Mouse (Mus musculus) heart, adult 8-10 months (tissue): ENCODE measurements around the gene Pla2g10. TPM values are rescaled to one million over a fixed set of nuclear protein-coding genes. Genes with fewer than 3 reads are reported as not detected.
A peak's percentile ranks its signal among the peaks of the same experiment; 100 is the strongest.
"Not testable (repeated sequence)": the region's sequence is repeated elsewhere in the genome, so short reads cannot be mapped to it uniquely, and the experiment has no call there.

ENCODE experiments used
- DNase-seq: peaks from one replicate; pipeline ENCODE4 v3.0.0; 2022; ENCODE audit warnings: low spot score
- total RNA-seq, 4 experiments: library from RNA; stranded (reverse); gene quantifications; 2 replicates each; pipeline ENCODE4 v1.2.4; 2022

Pla2g10 gene
- total RNA-seq = under 1 TPM in 1 of 4 experiments, not detected in 3; 0.60 TPM

- DNase-seq = no peak
Observed at GRCm38 (mm10) chr16:13730285-13731255, at the start of gene Pla2g10. Gene Pla2g10, minus strand, starts transcription at chr16:13730983.

GRCm38 (mm10) chr16:13774651-13775050, 43.9 kb upstream of the Pla2g10 start:
- not testable (repeated sequence) for DNase-seq

- not testable (repeated sequence) for DNase-seq
Observed at GRCm38 (mm10) chr16:13774011-13774410, 43.2 kb upstream of the Pla2g10 start.

DNA sequence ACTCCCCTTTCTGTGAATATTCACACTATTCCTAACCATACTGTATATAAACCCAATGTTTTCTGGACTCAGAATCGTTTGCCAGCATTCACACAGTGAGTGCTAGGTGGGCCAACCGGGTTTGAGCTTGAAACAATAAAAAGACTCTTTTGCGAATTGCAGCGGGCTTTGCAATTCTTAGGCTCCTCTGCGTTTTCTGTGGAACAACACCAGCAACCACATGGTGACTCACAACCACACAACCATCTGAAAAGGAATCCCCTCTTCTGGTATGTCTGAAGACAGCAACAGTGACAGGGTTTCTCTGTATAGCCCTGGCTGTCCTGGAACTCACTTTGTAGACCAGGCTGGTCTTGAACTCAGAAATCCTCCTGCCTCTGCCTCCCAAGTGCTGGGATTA, 41.3 kb upstream of the Pla2g10 start:
- DNase-seq = not testable (repeated sequence)

GRCm38 (mm10) chr16:13771603-13772002, 40.8 kb upstream of the Pla2g10 start:
- DNase-seq = not testable (repeated sequence)

- DNase-seq = no peak
Observed at GRCm38 (mm10) chr16:13766367-13766766, 35.6 kb upstream of the Pla2g10 start.

GRCm38 (mm10) chr16:13764519-13764918, 33.7 kb upstream of the Pla2g10 start:
- DNase-seq = no peak

DNA sequence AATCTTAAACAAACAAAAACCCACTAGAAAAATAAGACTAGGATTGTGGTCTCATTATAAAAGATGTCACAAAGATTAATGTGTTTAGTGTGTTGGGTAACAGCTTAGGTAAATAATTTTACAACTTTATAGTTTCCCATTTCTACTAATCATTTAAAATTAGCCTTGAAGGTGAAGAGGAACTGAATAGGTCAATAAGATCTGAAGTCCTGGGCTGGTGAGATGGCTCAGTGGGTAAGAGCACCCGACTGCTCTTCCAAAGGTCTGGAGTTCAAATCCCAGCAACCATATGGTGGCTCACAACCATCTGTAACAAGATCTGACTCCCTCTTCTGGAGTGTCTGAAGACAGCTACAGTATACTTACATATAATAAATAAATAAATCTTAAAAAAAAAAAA, 32.0 kb upstream of the Pla2g10 start:
- not testable (repeated sequence) for DNase-seq

GRCm38 (mm10) chr16:13757823-13758222, 27.0 kb upstream of the Pla2g10 start:
- DNase-seq = no peak

DNA sequence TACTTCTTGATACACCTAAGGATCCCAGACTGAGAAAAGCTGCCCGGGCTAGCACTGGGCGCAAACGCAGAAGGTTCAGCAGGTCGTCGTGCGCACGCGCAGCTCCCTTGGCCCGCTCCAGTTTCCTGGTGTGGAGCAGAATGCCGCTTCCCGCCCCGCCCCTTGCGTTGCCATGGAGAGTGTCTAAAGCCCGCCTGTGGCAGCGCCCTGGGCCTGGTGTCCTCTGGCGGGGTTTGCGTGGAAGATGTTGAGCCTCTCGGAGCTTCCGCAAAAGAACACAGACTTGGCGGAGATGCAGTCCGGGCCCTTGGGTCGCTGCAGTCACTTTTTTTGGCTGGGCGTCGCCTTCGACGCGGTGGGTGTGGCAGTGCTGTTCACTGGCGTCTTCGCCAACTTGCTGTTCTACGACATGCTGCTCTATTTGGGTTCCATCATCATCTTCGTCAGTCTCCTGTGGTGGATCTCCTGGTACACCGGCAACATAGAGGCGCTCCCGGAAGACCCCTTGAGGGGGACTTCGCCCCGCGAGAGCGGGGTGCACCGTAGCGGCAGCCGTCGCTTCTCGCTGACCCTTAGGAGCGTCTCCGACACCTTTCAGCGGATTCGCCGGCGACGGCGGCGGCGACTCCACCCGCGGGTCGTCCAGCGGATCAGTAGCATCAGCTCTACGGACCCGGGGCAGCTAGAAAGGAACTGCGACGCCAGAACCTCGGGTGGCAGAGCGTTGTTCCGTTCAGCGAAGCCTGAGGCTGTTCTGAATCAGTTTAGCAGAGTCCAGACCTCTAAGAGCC, 23.8 kb upstream of the Pla2g10 start:
- DNase-seq = peak; percentile 95

GRCm38 (mm10) chr16:13753986-13754385, 23.2 kb upstream of the Pla2g10 start:
- no peak for DNase-seq

DNA sequence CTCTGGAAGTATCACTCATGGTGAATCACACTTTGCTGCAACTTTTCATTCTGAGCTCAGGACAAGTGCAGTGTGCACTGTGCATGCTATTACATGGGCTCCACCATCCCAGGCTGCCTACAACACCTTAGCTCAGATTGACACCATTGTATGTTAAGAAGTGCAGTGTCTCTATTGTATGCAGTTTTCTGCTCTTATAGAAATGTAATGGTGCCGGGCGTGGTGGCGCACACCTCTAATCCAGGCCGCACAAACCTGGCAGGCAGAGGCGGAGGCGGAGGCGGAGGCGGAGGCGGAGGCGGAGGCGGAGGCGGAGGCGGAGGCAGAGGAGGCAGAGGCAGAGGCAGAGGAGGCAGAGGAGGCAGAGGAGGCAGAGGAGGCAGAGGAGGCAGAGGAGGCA, 19.8 kb upstream of the Pla2g10 start:
- no peak for DNase-seq

DNA sequence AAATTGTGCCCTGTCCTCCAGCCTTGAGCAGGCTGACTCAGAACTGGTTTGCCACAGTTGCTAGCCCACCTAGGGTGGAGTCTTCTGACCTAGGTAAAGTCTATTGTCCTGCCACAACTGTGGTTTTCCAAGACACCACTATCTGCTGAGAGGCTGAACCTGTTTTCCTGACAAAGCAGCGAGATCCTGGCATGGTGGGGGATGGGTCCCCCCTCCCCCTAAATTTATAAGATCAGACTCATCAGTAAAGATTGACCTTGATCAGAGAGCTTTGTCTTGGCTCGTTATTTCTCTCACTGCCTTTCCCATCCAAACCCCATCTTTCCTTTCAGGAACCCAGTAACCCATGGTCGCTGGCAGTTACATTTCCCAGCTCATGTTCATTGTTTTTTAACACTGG, 19.2 kb upstream of the Pla2g10 start:
- no peak for DNase-seq

DNA sequence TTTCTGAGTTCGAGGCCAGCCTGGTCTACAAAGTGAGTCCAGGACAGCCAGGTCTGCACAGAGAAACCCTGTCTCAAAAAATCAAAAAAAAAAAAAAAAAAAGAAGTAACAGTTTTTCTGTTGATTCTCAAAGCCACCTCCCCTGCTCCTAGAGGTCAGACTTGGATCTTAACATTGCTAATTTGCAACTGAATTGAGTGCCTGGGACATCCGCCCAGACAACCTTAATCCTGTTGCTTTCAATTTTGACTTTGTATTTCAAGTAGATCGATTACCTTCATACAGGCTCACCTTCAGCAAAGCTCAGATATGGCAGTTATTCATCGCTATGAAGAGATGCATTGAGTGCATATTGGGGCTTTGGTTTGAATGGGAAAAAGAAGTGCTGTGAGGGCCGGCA, 18.5 kb upstream of the Pla2g10 start:
- no peak for DNase-seq

- DNase-seq = not testable (repeated sequence)
Observed at GRCm38 (mm10) chr16:13748813-13749212, 18.0 kb upstream of the Pla2g10 start.

DNA sequence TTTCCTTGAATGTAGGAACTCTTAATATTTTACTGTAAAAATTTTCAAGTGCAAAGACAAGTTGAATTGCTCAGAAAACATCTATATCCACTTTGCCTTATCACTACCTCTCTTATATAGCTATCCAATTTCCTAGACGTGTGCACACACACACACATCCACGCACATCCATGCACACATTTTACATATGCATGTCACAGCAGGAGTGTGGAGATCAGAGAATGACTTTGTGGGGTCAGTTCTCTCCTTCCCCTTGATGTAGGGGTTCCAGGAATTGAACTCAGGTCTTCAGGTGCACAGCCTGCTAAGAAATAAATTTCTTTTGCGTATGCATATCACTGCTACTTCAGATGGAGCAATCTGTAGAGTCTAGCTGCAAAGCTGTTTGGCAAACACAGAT, 17.3 kb upstream of the Pla2g10 start:
- no peak for DNase-seq

DNA sequence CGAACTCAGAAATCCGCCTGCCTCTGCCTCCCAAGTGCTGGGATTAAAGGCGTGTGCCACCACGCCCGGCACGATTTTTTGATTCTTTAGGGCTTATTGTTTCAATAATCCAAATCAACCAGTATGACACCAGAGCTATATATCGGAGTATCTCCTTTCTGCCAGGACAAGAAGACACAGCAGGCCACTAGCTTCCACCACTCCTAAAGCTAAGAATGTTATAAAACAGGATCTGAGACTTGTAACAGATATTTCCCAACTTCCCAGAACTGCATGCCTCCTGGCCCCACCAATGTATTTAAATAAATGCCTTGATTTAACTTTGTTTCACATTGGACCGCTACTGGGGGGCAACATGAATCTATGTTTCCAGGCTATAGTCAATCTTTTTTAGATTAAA, 16.9 kb upstream of the Pla2g10 start:
- no peak for DNase-seq

DNA sequence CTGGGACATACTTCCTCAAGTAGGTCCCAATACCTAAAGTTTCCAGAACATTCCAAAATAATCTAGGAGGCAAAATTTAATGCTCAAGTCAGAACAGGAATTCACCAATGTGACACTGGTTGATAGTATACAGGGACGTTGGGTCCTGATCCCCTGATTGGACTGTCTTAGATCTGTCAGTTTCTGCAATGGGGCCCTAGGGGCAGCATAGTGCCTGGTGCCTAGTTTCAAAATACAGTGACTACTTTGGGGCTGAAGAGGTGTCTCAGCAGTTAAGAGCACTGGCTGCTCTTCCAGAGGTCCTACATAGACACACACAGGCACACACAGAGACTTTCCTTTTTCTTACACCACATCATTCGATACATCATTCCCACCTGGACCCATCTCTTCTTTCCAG, 10.1 kb upstream of the Pla2g10 start:
- no peak for DNase-seq

DNA sequence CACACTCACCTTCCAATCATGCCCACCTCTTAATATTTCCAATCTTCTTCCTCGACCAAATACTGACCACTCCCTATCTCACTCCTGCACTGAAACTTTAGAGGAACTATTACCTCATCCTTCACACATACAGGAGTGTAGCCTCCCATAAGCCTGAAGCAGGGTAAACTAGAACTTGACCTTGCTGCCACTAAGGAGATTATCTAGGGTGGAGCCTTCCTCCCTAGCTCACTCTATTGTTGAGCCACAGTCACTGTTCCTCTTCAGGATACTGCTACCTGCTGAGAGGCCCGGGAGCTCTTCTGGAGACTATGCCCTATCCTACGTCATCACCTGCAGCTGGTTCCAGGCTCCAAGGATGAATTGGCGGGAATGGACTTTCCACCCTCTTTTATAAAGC, 8.3 kb upstream of the Pla2g10 start:
- not testable (repeated sequence) for DNase-seq

DNA sequence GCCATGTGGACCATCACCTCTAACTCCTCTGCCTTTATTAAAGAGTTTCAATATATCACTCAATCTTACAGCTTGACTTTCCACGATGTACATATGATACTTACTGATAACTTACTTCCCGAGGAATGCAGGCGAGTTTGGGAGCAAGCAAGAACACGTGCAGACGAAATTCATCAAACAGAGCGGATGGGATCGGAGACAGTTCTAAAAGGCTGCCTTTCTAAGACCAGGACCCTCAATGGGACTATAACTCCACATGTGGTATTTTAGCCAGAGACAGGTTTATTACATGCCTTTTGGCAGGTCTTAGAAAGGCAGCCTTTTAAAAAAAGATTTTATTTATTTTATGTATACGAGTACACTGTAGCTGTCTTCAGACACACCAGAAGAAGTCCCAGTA, 5.2 kb upstream of the Pla2g10 start:
- no peak for DNase-seq

DNA sequence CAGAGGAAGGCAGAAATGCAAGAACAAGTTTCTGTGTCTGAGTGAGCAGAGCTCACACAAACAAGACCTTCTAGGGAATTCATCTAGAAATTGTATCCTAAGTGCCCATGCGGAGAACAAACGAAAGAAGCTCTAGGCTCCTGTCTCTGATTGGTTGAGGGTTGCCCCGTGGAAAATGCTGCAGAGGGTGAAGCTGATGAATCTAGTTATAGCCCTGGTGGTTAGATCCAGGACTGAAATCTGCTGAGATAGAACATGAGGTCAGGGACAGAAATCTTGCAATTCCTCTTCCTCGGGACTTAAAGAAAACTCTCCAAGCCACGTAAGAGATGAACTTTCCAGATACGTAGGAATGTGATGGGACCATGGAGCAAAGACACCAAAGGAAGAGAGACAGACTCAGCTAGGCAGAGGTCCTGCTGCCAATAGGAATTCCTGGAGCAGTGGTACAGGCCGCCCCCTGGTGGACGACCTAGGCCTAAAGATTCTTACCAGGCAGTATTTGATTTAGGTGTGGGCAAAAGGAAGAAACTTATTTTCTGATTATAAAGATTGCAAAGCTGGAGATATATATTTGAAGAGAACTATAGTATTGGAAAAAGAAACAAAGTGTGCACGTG, 2.8 kb upstream of the Pla2g10 start:
- peak; percentile 72 for DNase-seq

DNA sequence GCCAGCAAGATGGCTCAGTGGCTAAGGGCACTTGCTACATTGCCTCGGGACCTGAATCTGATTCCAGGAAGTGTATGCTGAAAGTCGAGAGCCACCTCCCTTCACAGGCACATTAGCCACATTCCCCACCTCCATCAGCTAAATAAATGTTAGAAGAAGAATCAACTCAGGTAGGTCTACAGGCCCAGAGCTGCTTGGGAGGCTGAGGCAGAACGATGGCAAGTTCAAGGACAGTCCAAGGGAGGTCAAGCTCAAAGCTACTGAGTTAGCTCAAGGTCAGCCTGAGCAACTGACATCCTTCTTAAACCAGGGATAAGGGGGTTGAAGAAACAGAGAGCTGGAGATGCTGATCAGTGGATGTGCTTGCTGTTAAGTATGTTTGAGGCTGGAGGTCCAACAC, 2.0 kb upstream of the Pla2g10 start:
- no peak for DNase-seq
